Mouse (Mus musculus) cerebellum, adult (tissue): ENCODE results near the gene Dgcr2.

Experiments
- ATAC-seq: cut with Nextera tagmentation; 2 replicates; pipeline ENCODE4 v1.9.2; 2017; ENCODE audit warnings: mild to moderate bottlenecking, moderate library complexity, mixed read lengths; ENCODE audit not compliant: insufficient number of reproducible peaks, low FRiP score, low TSS enrichment

Dgcr2 gene

DNA sequence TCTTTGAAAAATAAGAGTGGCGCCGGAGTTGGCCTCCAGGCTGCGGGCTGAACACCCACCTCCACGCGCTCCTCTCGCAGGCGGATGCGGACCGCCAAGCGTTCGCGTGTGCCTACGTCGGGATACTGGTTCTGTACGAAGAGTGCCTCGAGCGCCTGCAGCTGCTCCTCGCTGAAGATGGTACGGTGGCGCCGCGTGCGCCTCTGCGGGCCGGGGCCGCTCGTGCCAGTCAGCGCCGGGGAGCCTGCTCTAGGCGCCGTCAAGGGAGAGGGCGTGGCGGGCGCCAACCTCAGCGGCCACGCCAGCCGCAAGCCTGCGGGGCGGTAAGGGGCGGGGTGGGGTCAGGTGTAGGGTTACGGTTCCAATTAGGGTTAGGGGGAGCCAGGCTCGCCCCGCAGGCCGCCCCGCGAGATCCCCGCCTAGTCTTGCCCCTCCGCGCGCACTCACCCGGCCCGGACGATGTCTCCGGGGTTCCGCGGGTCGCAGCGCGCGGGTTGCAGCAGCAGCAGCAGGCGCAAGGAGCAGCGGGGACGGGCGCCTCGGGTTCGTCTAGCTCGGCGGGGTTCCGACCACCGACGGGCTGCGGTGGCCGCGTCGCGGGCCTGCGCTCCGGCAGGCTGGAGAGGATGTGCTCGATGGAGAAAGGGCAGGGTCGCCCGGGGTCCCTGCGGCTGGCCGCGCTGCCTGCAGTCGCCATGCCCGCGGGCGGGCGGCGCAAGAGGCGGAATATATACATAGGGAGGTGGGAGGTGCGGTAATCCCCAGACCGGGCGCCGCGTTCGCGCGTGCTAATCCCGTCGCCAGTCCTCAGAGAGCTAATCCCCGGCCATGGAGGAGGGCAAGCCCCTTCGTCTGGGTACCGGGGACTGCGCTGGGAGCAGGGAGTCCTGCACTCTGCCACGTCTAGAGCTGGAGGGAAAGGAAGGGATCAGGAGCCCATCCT is 16.2 kb upstream of the Dgcr2 start, which contains the start of gene Gsc2:
Gene Gsc2 (minus strand): TSS at position 753 of the 943 bp plus-strand sequence.
- ATAC-seq, result no peak

DNA sequence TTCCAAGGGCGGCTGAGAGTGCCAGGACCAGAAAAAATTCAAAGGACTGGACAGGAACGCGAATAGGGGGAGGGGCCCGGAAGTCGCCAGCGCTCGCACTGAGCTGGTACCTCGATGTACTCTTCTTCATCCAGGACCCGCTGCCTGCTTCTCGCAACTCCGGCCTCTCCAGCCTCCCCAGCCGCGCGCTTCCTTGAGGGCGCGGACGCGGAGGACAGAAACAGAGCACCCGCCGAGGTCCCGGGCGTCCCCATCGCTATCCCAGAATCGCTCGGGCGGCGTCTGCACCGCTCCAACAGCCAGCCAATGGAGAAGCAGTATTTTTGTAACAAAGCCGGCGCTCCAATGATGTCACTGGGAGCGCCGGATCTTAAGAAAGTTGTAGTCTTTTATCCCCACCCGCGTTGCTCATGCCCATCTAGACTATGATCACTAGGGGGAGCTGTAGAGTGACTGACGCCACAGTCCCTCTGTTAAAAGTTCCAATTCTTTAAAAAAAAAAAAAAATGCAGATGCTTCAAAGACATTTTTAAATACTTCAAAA is 12.8 kb upstream of the Dgcr2 start, which contains the start of gene Ess2:
Gene Ess2 (minus strand): TSS at position 297 of the 544 bp plus-strand sequence.
- ATAC-seq, result peak; percentile 94

DNA sequence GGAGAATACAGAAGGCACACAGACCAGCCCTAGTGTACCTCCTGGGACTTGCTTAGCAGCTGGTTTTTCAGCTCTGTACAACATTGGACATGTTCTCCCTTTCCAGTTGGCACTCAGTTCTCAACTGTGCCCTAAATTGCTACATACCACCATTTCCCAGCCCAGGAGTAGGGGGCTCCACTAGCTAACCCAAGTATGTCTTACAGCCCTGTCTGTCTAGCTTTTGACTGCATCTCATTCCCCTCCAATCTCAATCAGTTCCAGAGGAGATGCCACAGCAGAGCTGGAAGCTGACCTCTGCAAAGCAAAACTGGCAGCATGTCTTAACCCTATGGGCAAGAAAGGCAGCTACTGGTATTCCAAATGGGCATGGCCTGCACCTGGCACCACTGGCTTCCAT is 2.3 kb downstream of the Dgcr2 start:
- ATAC-seq, result no peak

GRCm38 (mm10) chr16:17893923-17894322 is 4.4 kb downstream of the Dgcr2 start, which contains the start of gene Tssk1:
Gene Tssk1 (plus strand): TSS chr16:17894223.
- no peak for ATAC-seq

DNA sequence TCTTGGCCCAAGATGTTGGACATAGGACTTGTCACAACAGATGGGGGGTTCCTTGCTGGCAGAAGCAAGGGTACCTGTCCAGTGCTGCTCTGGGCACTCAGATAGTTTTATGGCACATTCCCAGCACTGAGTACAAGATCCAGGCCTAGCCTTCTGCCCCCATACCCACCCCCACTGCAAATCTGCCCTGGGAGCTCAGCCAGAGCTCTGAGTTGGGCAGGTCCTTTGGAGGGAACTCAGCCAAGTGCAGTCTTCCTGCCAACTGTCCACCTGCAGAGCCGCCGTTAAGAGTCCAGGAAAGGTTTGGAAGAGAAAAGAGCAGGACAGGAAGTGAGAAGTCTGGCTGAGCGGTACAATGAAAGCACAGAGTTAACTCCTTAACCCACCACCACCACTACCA is 5.8 kb downstream of the Dgcr2 start:
- no peak for ATAC-seq

DNA sequence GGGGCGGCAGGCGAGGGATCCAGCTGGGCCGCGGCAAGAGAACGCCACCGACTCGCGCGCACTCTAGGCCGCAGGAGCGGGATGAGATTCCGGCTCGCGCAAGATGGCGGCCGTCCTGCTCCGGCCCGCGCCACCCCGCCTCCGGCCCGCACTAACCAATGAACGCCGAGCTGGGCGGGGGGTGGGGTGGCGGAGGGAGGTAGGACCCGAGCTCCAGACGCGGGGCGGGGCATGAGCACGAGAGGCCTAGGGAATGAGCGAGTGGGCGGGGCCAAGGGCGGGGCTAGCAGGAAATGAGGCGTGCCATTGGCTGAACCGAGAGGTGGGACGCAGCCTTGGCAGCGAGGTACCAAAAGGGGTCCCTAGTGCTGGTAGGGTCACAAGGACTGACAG is 6.8 kb downstream of the Dgcr2 start, which contains the start of gene Gm20518:
Gene Gm20518 (minus strand): TSS at position 105 of the 393 bp plus-strand sequence.
- peak; percentile 78 for ATAC-seq

DNA sequence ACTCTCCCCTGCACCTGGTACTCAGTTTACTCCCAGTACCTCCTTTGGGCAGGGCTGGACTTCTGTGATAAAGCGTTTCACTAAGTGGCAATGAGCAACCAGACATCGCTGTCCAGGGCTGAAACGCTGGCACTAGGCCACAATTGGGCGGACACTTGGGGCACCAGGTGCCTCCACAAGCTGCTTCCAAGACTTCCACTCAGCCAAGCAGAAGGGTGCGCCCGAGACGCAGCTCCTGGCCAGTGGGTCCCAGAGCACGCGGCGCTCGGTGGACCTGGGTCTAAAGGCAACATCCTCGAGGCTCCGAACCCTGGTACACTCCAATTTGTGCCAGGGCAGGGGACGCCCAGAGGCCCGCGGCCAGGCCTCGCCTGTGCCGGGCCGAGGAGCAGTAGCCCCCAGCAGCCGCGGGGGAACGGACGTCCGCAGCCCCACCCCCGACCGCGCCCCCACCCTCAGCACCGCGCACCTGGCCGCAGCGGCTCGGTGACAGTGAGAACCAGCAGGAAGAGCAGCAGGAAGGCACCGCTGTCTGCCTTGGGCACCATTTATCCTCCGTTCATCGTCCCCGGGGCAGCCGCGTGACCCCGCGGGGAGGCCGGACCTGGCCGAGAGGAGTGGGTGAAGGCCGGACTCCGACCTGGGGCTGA is 7.3 kb downstream of the Dgcr2 start:
- ATAC-seq, result peak; percentile 65

GRCm38 (mm10) chr16:17890342-17890727 is 8.0 kb downstream of the Dgcr2 start:
- no peak for ATAC-seq

- ATAC-seq, result no peak
Measured at GRCm38 (mm10) chr16:17889689-17890341, 8.5 kb downstream of the Dgcr2 start.

DNA sequence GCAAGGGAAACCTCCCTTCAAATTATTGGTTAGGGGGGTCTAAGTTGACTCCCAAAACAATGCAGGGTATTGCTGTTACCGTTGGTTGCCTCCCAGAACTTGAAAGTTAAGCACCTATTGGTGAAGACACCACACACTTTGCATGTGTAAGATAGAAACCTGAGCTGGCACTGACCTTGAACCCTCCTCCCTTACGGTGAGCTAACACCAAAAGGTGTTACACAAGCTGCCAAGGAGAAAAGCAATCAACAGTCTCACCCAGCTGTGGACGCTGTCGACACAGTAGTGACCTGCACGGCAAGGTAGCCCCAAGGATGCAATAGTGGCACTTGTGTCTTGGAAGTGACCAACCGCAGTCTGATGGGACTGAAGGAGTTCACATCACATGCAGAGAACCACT is 14.2 kb downstream of the Dgcr2 start:
- no peak for ATAC-seq

DNA sequence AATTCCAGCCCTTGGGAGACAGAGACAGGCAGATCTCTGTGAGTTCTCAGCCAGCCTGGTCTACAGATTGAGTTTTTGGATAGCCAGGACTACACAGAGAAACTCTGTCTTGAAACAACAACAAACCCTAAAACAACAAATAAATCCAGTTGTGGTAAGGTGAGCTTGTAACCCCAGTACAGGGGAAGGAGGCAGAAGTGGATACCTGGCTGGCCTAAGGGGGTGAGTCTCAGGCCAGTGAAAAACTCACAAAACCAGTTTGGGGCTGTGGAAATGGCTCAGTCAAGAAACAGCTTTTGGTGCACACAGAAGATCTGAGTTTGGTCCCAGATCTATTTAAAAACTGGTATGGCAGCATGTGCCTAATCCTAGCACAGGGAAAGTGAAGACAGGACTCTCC is 16.2 kb downstream of the Dgcr2 start:
- no peak for ATAC-seq

GRCm38 (mm10) chr16:17879571-17879970 is 18.8 kb downstream of the Dgcr2 start:
- ATAC-seq, result no peak

GRCm38 (mm10) chr16:17876096-17876495 is 22.3 kb downstream of the Dgcr2 start:
- no peak for ATAC-seq

- 0 out of 2 replicates have a peak, but pooled peaks have one; percentile 45 for ATAC-seq
Measured at GRCm38 (mm10) chr16:17875174-17875573, 23.2 kb downstream of the Dgcr2 start.

GRCm38 (mm10) chr16:17872995-17873394 is 25.4 kb downstream of the Dgcr2 start:
- no peak for ATAC-seq

DNA sequence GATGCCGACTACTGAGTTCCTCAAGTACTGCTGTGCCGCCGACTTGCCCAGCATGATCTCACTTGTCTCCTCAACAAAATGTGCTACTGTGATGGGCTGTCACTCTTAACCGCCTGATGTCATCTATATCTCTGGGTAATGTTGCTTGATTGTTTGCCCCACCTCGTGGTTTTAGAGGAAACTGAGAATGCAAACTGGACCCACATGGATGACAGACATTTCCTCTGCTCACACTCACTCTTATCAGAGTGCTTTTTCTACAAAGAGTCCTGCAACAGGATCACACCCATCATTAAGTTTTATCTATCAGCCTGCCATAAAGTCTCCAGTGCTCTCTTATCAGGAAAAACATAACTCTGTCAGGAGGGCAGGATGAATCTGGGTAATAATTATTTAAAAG is 27.1 kb downstream of the Dgcr2 start:
- ATAC-seq, result no peak

- 0 out of 2 replicates have a peak, but pooled peaks have one; percentile 52 for ATAC-seq
Measured at GRCm38 (mm10) chr16:17865770-17866169, 32.6 kb downstream of the Dgcr2 start.

GRCm38 (mm10) chr16:17865293-17865692 is 33.1 kb downstream of the Dgcr2 start:
- no peak for ATAC-seq

GRCm38 (mm10) chr16:17858592-17858991 is 39.8 kb downstream of the Dgcr2 start:
- no peak for ATAC-seq

DNA sequence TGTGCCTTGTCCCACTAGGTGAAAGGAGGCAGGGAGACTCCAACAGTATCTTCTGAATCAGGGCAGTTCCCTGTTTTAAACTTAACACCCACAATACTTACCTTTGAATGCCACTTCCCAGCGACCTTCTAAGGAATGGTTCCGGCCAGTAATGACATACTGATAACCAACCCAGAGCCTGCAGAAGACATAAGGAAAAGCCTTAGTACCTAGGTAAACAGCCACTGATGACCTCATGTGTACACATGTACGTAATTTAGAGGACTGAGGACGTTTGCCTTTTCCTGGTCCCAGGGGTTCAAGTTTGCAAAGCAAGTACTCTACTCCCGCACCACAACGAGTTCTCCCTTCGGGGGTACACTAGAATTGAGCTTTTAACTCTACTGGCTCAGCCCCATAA is 41.2 kb downstream of the Dgcr2 start:
- no peak for ATAC-seq
